Mouse (Mus musculus): ENCODE results near the gene Gys1. TPM values are rescaled to one million over a fixed set of nuclear protein-coding genes. Genes with fewer than 3 reads are reported as not detected.

The Gys1 gene
- polyA plus RNA-seq, 1 experiment from 2014 or later: 19.6 TPM

- no peaks in the 10 kb centered on the region for H3K27me3 ChIP-seq
- H3K9me3 ChIP-seq: no peaks in the 10 kb centered on the region
- H3K27ac ChIP-seq (replicated peaks): peak within 1 kb of the TSS; percentile 68
- 7% methylated on average over 37 of the region's 38 CpGs for WGBS
- peak; percentile 71 for ATAC-seq (replicated peaks)
- H3K4me1 ChIP-seq: peaks cover 16% of the 10 kb centered on the region
- peaks cover 8% of the 10 kb centered on the region for H3K36me3 ChIP-seq
- peak within 1 kb of the TSS; percentile 39 for H3K4me3 ChIP-seq
- H3K9ac ChIP-seq (replicated peaks): peak within 1 kb of the TSS; percentile 56
- peak within 1 kb of the TSS; percentile 81 for H3K4me2 ChIP-seq (replicated peaks)
These were observed 53.9 kb downstream of the Gys1 start, which contains the start of gene Dhdh for GRCm38 (mm10) chr7:45488293-45489204. Gene Dhdh (minus strand): TSS chr7:45488805.

GRCm38 (mm10) chr7:45489578-45489977, 54.9 kb downstream of the Gys1 start:
- H3K4me1 ChIP-seq: peaks cover 16% of the 10 kb centered on the region
- no peaks in the 10 kb centered on the region for H3K27me3 ChIP-seq
- no peak overlapping the region for H3K9ac ChIP-seq (replicated peaks)
- peaks cover 18% of the 10 kb centered on the region for H3K36me3 ChIP-seq
- 83% methylated on average over 7 of the region's 7 CpGs for WGBS
- no peak overlapping the region for H3K27ac ChIP-seq (replicated peaks)
- no peak overlapping the region for H3K4me3 ChIP-seq
- H3K9me3 ChIP-seq: no peaks in the 10 kb centered on the region
- ATAC-seq (replicated peaks): no peak
- no peak overlapping the region for H3K4me2 ChIP-seq (replicated peaks)

DNA sequence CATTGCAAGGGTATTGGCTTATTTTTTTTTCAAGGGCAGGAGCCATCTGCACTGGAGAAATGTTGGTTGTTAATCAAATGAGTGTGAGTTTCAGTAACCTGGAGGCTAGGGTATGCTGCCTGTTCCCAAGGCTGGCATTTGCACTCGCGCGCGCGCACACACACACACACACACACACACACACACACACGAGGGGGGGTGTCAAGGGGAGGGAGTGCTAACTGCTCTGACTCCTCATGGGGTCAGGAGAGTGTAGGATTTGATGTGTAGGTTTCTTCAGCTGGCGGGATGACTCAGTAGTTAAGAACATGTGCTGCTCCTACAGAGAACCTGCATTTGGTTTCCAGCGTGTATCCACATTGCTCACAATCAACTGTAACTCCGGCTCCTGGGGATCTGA, 56.2 kb downstream of the Gys1 start:
- H3K27me3 ChIP-seq: no peaks in the 10 kb centered on the region
- no peak overlapping the region for H3K9ac ChIP-seq (replicated peaks)
- peaks cover 16% of the 10 kb centered on the region for H3K4me1 ChIP-seq
- no peak overlapping the region for H3K4me3 ChIP-seq
- H3K4me2 ChIP-seq (replicated peaks): no peak overlapping the region
- peaks cover 28% of the 10 kb centered on the region for H3K36me3 ChIP-seq
- no peak overlapping the region for H3K27ac ChIP-seq (replicated peaks)
- no peaks in the 10 kb centered on the region for H3K9me3 ChIP-seq
- no peak for ATAC-seq (replicated peaks)
- 63% methylated on average over 9 of the region's 9 CpGs for WGBS

GRCm38 (mm10) chr7:45491264-45491663, 56.6 kb downstream of the Gys1 start:
- Histone ChIP-seq H3K9me3 (no peaks in the 10 kb centered on the region), H3K4me1 (peaks cover 16% of the 10 kb centered on the region), H3K4me2 (replicated peaks) (no peak overlapping the region), H3K27ac (replicated peaks) (no peak overlapping the region), H3K36me3 (peaks cover 28% of the 10 kb centered on the region), H3K4me3 (no peak overlapping the region), H3K27me3 (no peaks in the 10 kb centered on the region), H3K9ac (replicated peaks) (no peak overlapping the region)
- WGBS: 30% methylated on average over 3 of the region's 3 CpGs
- no peak for ATAC-seq (replicated peaks)

DNA sequence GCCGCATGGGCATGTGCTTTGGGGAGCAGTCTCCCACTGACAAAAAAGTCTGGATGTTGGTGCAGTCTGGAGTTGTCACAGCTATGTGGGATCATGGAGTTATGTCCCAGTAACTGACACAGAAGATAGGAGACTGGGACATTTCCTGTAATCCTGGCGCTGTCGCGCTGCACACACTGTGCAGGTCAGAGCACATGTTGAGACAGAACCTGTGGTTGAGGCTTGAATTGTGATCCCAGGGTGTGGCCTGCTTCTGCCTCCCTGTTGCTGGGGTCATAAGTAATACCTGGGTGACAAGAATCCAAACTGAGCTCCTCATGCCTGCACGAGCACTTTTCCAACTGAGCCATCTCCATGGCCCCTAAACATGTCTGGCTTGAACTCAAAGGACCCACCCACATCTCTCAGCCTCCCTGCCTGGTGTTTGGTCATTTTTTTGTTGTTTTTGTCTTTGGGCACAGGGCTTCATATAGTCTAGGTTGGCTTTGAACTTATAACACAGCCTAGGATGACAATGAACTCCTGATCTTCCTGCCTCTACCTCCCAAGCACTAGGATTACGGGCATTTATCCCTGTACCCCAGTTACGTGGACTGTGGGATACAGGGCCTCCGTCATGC, 57.7 kb downstream of the Gys1 start:
- ATAC-seq (replicated peaks): no peak
- H3K27me3 ChIP-seq: no peaks in the 10 kb centered on the region
- no peak overlapping the region for H3K27ac ChIP-seq (replicated peaks)
- 93% methylated on average over 8 of the region's 8 CpGs for WGBS
- no peak overlapping the region for H3K4me3 ChIP-seq
- no peak overlapping the region for H3K9ac ChIP-seq (replicated peaks)
- no peaks in the 10 kb centered on the region for H3K9me3 ChIP-seq
- H3K4me2 ChIP-seq (replicated peaks): no peak overlapping the region
- peaks cover 34% of the 10 kb centered on the region for H3K36me3 ChIP-seq
- H3K4me1 ChIP-seq: peaks cover 16% of the 10 kb centered on the region

DNA sequence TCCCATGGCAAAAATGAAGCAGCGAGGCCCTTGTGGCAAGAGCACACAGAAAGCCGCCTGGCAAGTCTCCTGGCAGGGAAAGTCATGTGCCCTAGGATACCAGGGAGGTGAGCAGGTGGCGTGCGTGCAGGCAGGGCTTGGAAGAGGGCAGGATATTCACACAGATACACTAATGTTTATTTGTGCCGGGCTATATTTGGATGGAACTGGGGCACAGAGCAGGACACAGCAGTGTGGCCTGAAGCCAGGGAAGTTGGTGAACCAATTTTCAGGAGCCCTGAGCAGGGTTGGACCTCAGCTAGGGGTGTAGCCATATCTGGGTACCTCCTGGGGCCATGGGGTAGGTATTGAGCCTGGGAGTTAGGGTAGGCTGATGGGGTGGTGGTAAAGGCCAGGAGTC, 58.3 kb downstream of the Gys1 start:
- no peaks in the 10 kb centered on the region for H3K9me3 ChIP-seq
- peaks cover 14% of the 10 kb centered on the region for H3K4me1 ChIP-seq
- ATAC-seq (replicated peaks): no peak
- no peak overlapping the region for H3K27ac ChIP-seq (replicated peaks)
- H3K4me3 ChIP-seq: no peak overlapping the region
- H3K27me3 ChIP-seq: no peaks in the 10 kb centered on the region
- 93% methylated on average over 5 of the region's 5 CpGs for WGBS
- peaks cover 37% of the 10 kb centered on the region for H3K36me3 ChIP-seq
- no peak overlapping the region for H3K9ac ChIP-seq (replicated peaks)
- no peak overlapping the region for H3K4me2 ChIP-seq (replicated peaks)

GRCm38 (mm10) chr7:45494548-45494947, 59.9 kb downstream of the Gys1 start:
- no peak overlapping the region for H3K27ac ChIP-seq (replicated peaks)
- no peak overlapping the region for H3K9ac ChIP-seq (replicated peaks)
- H3K4me2 ChIP-seq (replicated peaks): no peak overlapping the region
- no peaks in the 10 kb centered on the region for H3K27me3 ChIP-seq
- H3K4me3 ChIP-seq: no peak overlapping the region
- no peaks in the 10 kb centered on the region for H3K9me3 ChIP-seq
- ATAC-seq (replicated peaks): no peak
- WGBS: 84% methylated on average over 9 of the region's 9 CpGs
- H3K4me1 ChIP-seq: no peaks in the 10 kb centered on the region
- H3K36me3 ChIP-seq: peaks cover 52% of the 10 kb centered on the region

- no peaks in the 10 kb centered on the region for H3K4me1 ChIP-seq
- ATAC-seq (replicated peaks): no peak
- H3K9me3 ChIP-seq: no peaks in the 10 kb centered on the region
- no peak overlapping the region for H3K4me2 ChIP-seq (replicated peaks)
- H3K27ac ChIP-seq (replicated peaks): no peak overlapping the region
- no peak overlapping the region for H3K4me3 ChIP-seq
- no peak overlapping the region for H3K9ac ChIP-seq (replicated peaks)
- no peaks in the 10 kb centered on the region for H3K27me3 ChIP-seq
- WGBS: 97% methylated on average over 6 of the region's 6 CpGs
- H3K36me3 ChIP-seq: peaks cover 56% of the 10 kb centered on the region
These were observed 63.8 kb downstream of the Gys1 start for GRCm38 (mm10) chr7:45498427-45498826.

Small RNAs within 50 kb of the gene (microRNA-seq; reads per million reads assigned to microRNA genes)
- gene Gm22133: not detected

Other genes with a start within 250 kb of the Gys1 start
- 0.74 and 0.75 TPM in 2 replicates for gene Ccdc155, start 230.0 kb upstream of the Gys1 start, polyA plus RNA-seq (2015; fragmentation: Nextera tagmentation; extraction: Ambion mirVana)
- gene Dkkl1, start 222.7 kb upstream of the Gys1 start, polyA plus RNA-seq (2015; fragmentation: Nextera tagmentation; extraction: Ambion mirVana): 1.4 and 2.0 TPM in 2 replicates
- gene Tead2, start 219.1 kb upstream of the Gys1 start, polyA plus RNA-seq (2015; fragmentation: Nextera tagmentation; extraction: Ambion mirVana): 92.8 and 106 TPM in 2 replicates
- gene Cd37, start 195.7 kb upstream of the Gys1 start, polyA plus RNA-seq (2015; fragmentation: Nextera tagmentation; extraction: Ambion mirVana): 1.3 and 1.6 TPM in 2 replicates
- 0.17 and 0.20 TPM in 2 replicates for gene Slc6a16, start 193.8 kb upstream of the Gys1 start, polyA plus RNA-seq (2015; fragmentation: Nextera tagmentation; extraction: Ambion mirVana)
- gene Slc6a21, start 157.3 kb upstream of the Gys1 start, polyA plus RNA-seq (2015; fragmentation: Nextera tagmentation; extraction: Ambion mirVana): not detected in 2 replicates
- 9.3 and 11.0 TPM in 2 replicates for gene Trpm4, start 101.1 kb upstream of the Gys1 start, polyA plus RNA-seq (2015; fragmentation: Nextera tagmentation; extraction: Ambion mirVana)
- 0.10 and 0.23 TPM in 2 replicates for gene Hrc, start 99.6 kb upstream of the Gys1 start, polyA plus RNA-seq (2015; fragmentation: Nextera tagmentation; extraction: Ambion mirVana)
- gene Ppfia3, start 67.8 kb upstream of the Gys1 start, polyA plus RNA-seq (2015; fragmentation: Nextera tagmentation; extraction: Ambion mirVana): 18.3 and 20.1 TPM in 2 replicates
- 9.1 and 10.5 TPM in 2 replicates for gene Lin7b, start 64.3 kb upstream of the Gys1 start, polyA plus RNA-seq (2015; fragmentation: Nextera tagmentation; extraction: Ambion mirVana)
- 220 and 231 TPM in 2 replicates for gene Snrnp70, start 39.1 kb upstream of the Gys1 start, polyA plus RNA-seq (2015; fragmentation: Nextera tagmentation; extraction: Ambion mirVana)
- not detected in 2 replicates for gene Kcna7, start 29.2 kb upstream of the Gys1 start, polyA plus RNA-seq (2015; fragmentation: Nextera tagmentation; extraction: Ambion mirVana)
- not detected in 2 replicates for gene Ntf5, start 21.1 kb upstream of the Gys1 start, polyA plus RNA-seq (2015; fragmentation: Nextera tagmentation; extraction: Ambion mirVana)
- gene Lhb, start 14.0 kb upstream of the Gys1 start, polyA plus RNA-seq (2015; fragmentation: Nextera tagmentation; extraction: Ambion mirVana): 0.68 and 1.4 TPM in 2 replicates
- 142 and 144 TPM in 2 replicates for gene Ruvbl2, start 3.3 kb downstream of the Gys1 start, polyA plus RNA-seq (2015; fragmentation: Nextera tagmentation; extraction: Ambion mirVana)
- gene Ftl1, start 25.0 kb downstream of the Gys1 start, polyA plus RNA-seq (2015; fragmentation: Nextera tagmentation; extraction: Ambion mirVana): 6,132 and 6,335 TPM in 2 replicates
- 288 and 289 TPM in 2 replicates for gene Bax, start 32.1 kb downstream of the Gys1 start, polyA plus RNA-seq (2015; fragmentation: Nextera tagmentation; extraction: Ambion mirVana)
- gene Tulp2, start 47.0 kb downstream of the Gys1 start, polyA plus RNA-seq (2015; fragmentation: Nextera tagmentation; extraction: Ambion mirVana): 0.14 and 0.18 TPM in 2 replicates
- not detected in 2 replicates for gene Gm45808, start 52.0 kb downstream of the Gys1 start, polyA plus RNA-seq (2015; fragmentation: Nextera tagmentation; extraction: Ambion mirVana)
- gene Dhdh, start 54.0 kb downstream of the Gys1 start, polyA plus RNA-seq (2015; fragmentation: Nextera tagmentation; extraction: Ambion mirVana): 2.3 and 2.6 TPM in 2 replicates
- gene Nucb1, start 75.6 kb downstream of the Gys1 start, polyA plus RNA-seq (2015; fragmentation: Nextera tagmentation; extraction: Ambion mirVana): 95.0 and 95.7 TPM in 2 replicates
- gene Ppp1r15a, start 91.4 kb downstream of the Gys1 start, polyA plus RNA-seq (2015; fragmentation: Nextera tagmentation; extraction: Ambion mirVana): 15.4 and 15.6 TPM in 2 replicates
- gene Plekha4, start 91.5 kb downstream of the Gys1 start, polyA plus RNA-seq (2015; fragmentation: Nextera tagmentation; extraction: Ambion mirVana): 0.72 and 0.92 TPM in 2 replicates
- gene Hsd17b14, start 120.0 kb downstream of the Gys1 start, polyA plus RNA-seq (2015; fragmentation: Nextera tagmentation; extraction: Ambion mirVana): not detected in 2 replicates
- 21.6 and 23.3 TPM in 2 replicates for gene Bcat2, start 135.3 kb downstream of the Gys1 start, polyA plus RNA-seq (2015; fragmentation: Nextera tagmentation; extraction: Ambion mirVana)
- gene Fgf21, start 180.6 kb downstream of the Gys1 start, polyA plus RNA-seq (2015; fragmentation: Nextera tagmentation; extraction: Ambion mirVana): not detected in 2 replicates
- gene Fut1, start 182.4 kb downstream of the Gys1 start, polyA plus RNA-seq (2015; fragmentation: Nextera tagmentation; extraction: Ambion mirVana): not detected in 2 replicates
- gene Izumo1, start 187.0 kb downstream of the Gys1 start, polyA plus RNA-seq (2015; fragmentation: Nextera tagmentation; extraction: Ambion mirVana): 0.17 TPM in 1 of 2 replicates, not detected in the other
- 15.5 and 16.6 TPM in 2 replicates for gene Rasip1, start 192.6 kb downstream of the Gys1 start, polyA plus RNA-seq (2015; fragmentation: Nextera tagmentation; extraction: Ambion mirVana)
- 2.5 and 2.7 TPM in 2 replicates for gene Mamstr, start 205.1 kb downstream of the Gys1 start, polyA plus RNA-seq (2015; fragmentation: Nextera tagmentation; extraction: Ambion mirVana)
- gene Fut2, start 231.6 kb downstream of the Gys1 start, polyA plus RNA-seq (2015; fragmentation: Nextera tagmentation; extraction: Ambion mirVana): 0.31 TPM in 1 of 2 replicates, not detected in the other
- 0.29 and 0.45 TPM in 2 replicates for gene Ntn5, start 249.2 kb downstream of the Gys1 start, polyA plus RNA-seq (2015; fragmentation: Nextera tagmentation; extraction: Ambion mirVana)

Data from forebrain, embryonic 15.5 days (tissue).